Comparison of ENCODE assay signal across 8 mouse cellular contexts in genomic region chr12:70452726-70453645, GRCm38 (mm10). TPM values are rescaled to one million over a fixed set of nuclear protein-coding genes. Genes with fewer than 3 reads are reported as not detected.
DNase-seq lines count a peak whose midpoint lies in the region; ATAC-seq and TF ChIP-seq lines count a peak whose summit lies in the region.

Gene Tmx1, plus strand, starts transcription at chr12:70453095.

- H3K36me3 ChIP-seq in ES-Bruce4 (ENCODE audit: control insufficient read depth, insufficient read depth, low read length, poor library complexity, severe bottlenecking), result peaks cover 3% of the 10 kb centered on the region; the same call in 1 of the 2 replicates
- peaks cover 8% of the 10 kb centered on the region for H3K36me3 ChIP-seq in forebrain, embryonic 13.5 days (ENCODE audit: poor library complexity, severe bottlenecking)
- peaks cover 14% of the 10 kb centered on the region for H3K36me3 ChIP-seq in liver, postnatal 0 days (replicated peaks; ENCODE audit: insufficient read depth, low read length)
- H3K36me3 ChIP-seq in neural tube, embryonic 14.5 days (ENCODE audit: control insufficient read depth, insufficient read depth, low read length), result peaks cover 10% of the 10 kb centered on the region; the same call in 1 of the 2 replicates

- peak; percentile 86 for TF ChIP-seq POLR2A in ES-Bruce4 (IDR thresholded peaks at IDR 0.05; ENCODE audit: insufficient read depth, low read length)

- peak within 1 kb of the TSS; percentile 90 for H3K4me3 ChIP-seq in ES-Bruce4 (ENCODE audit: low read depth, low read length)
- H3K4me3 ChIP-seq in forebrain, embryonic 13.5 days, result peak within 1 kb of the TSS; percentile 77
- peak within 1 kb of the TSS; percentile 89 for H3K4me3 ChIP-seq in liver, postnatal 0 days (ENCODE audit: low read depth, low read length)
- peak within 1 kb of the TSS; percentile 84 for H3K4me3 ChIP-seq in neural tube, embryonic 14.5 days (ENCODE audit: low read depth, low read length)

- DNase-seq in heart, postnatal 10 days, result peak; percentile 99
- DNase-seq in large intestine, adult 2 months (ENCODE audit: low read depth, low spot score), result peak; percentile 83
- peak; percentile 98 for DNase-seq in liver, postnatal 0 days
- DNase-seq in testis, postnatal 10 days (ENCODE audit: low spot score), result peak; percentile 98

- TF ChIP-seq EP300 in ES-Bruce4 (IDR thresholded peaks at IDR 0.05; ENCODE audit: insufficient read depth, low read depth, low read length), result no peak
- TF ChIP-seq EP300 in liver, postnatal 0 days (IDR thresholded peaks at IDR 0.05; ENCODE audit: low read depth), result no peak

- no peak within 1 kb of the TSS for H3K27ac ChIP-seq in ES-Bruce4 (ENCODE audit: insufficient read depth, low read length)
- H3K27ac ChIP-seq in forebrain, embryonic 13.5 days, result peak within 1 kb of the TSS; percentile 45; the same call in 1 of the 2 replicates
- peak within 1 kb of the TSS; percentile 90 for H3K27ac ChIP-seq in liver, postnatal 0 days (ENCODE audit: low read depth)
- peak within 1 kb of the TSS; percentile 83 for H3K27ac ChIP-seq in neural tube, embryonic 14.5 days (ENCODE audit: low read depth, low read length)

- ATAC-seq in cerebellum, adult (ENCODE audit: insufficient number of reproducible peaks, low FRiP score, low TSS enrichment), result peak; percentile 98
- ATAC-seq in forebrain, embryonic 13.5 days, result peak; percentile 99
- peak; percentile 95 for ATAC-seq in liver, postnatal 0 days
- ATAC-seq in neural tube, embryonic 14.5 days (ENCODE audit: low read depth), result peak; percentile 98

- H3K9me3 ChIP-seq in ES-Bruce4 (replicated peaks; ENCODE audit: control insufficient read depth, insufficient read depth, low read length, poor library complexity, severe bottlenecking), result no peaks in the 10 kb centered on the region
- H3K9me3 ChIP-seq in forebrain, embryonic 13.5 days (replicated peaks), result no peaks in the 10 kb centered on the region
- H3K9me3 ChIP-seq in liver, postnatal 0 days (ENCODE audit: low read length), result no peaks in the 10 kb centered on the region
- no peaks in the 10 kb centered on the region for H3K9me3 ChIP-seq in neural tube, embryonic 14.5 days (ENCODE audit: control insufficient read depth, low read length)

- intact Hi-C loops in heart, postnatal 10 days (cut with DNase I), result no loop called here

- H3K27me3 ChIP-seq in ES-Bruce4 (ENCODE audit: control insufficient read depth, insufficient read depth, low read length, poor library complexity, severe bottlenecking), result no peaks in the 10 kb centered on the region
- no peaks in the 10 kb centered on the region for H3K27me3 ChIP-seq in forebrain, embryonic 13.5 days
- H3K27me3 ChIP-seq in liver, postnatal 0 days (ENCODE audit: insufficient read depth, low read length), result no peaks in the 10 kb centered on the region
- H3K27me3 ChIP-seq in neural tube, embryonic 14.5 days (ENCODE audit: control insufficient read depth, insufficient read depth, low read length), result no peaks in the 10 kb centered on the region

- H3K9ac ChIP-seq in ES-Bruce4 (ENCODE audit: low read depth, poor library complexity, severe bottlenecking), result peak within 1 kb of the TSS; percentile 78
- peak within 1 kb of the TSS; percentile 89 for H3K9ac ChIP-seq in forebrain, embryonic 13.5 days
- peak within 1 kb of the TSS; percentile 90 for H3K9ac ChIP-seq in liver, postnatal 0 days (replicated peaks)
- H3K9ac ChIP-seq in neural tube, embryonic 14.5 days (replicated peaks; ENCODE audit: low read depth, low read length), result peak within 1 kb of the TSS; percentile 75

- peak within 1 kb of the TSS; percentile 59 for H3K4me2 ChIP-seq in forebrain, embryonic 13.5 days
- H3K4me2 ChIP-seq in liver, postnatal 0 days (ENCODE audit: low read depth, low read length), result peak within 1 kb of the TSS; percentile 83
- H3K4me2 ChIP-seq in neural tube, embryonic 14.5 days (ENCODE audit: low read depth, low read length), result peak within 1 kb of the TSS; percentile 52

- no peak for TF ChIP-seq CTCF in ES-Bruce4 (IDR thresholded peaks at IDR 0.05; ENCODE audit: low read depth, low read length)
- TF ChIP-seq CTCF in liver, postnatal 0 days (IDR thresholded peaks at IDR 0.05; ENCODE audit: low read depth), result no peak

- peaks cover 3% of the 10 kb centered on the region for H3K4me1 ChIP-seq in ES-Bruce4 (ENCODE audit: control insufficient read depth, insufficient read depth, low read length)
- peaks cover 23% of the 10 kb centered on the region for H3K4me1 ChIP-seq in forebrain, embryonic 13.5 days
- peaks cover 23% of the 10 kb centered on the region for H3K4me1 ChIP-seq in liver, postnatal 0 days (ENCODE audit: insufficient read depth)
- H3K4me1 ChIP-seq in neural tube, embryonic 14.5 days (ENCODE audit: control insufficient read depth, insufficient read depth, low read length), result peaks cover 22% of the 10 kb centered on the region

- under 1% methylated on average over 57 of the region's 58 CpGs for WGBS in forebrain, embryonic 13.5 days
- WGBS in large intestine, adult 2 months, result under 1% methylated on average over 58 of the region's 58 CpGs
- WGBS in liver, postnatal 0 days (ENCODE audit: insufficient replicate concordance), result under 1% methylated on average over 58 of the region's 58 CpGs
- 1% methylated on average over 54 of the region's 58 CpGs for WGBS in neural tube, embryonic 14.5 days

RNA-seq across cellular contexts. Expression of gene Tmx1, which starts in this region (rescaled TPM):
- 62.0 and 64.3 TPM in 2 replicates for polyA plus RNA-seq in ES-Bruce4 (2011; ENCODE audit: insufficient read depth, insufficient read length, low read depth, missing spikeins)
- 133 and 142 TPM in 2 replicates for polyA plus RNA-seq in forebrain, embryonic 13.5 days (2015; fragmentation: Nextera tagmentation; extraction: Ambion mirVana)
- total RNA-seq in heart, postnatal 10 days (2021), result 10 to 100 TPM; 45.9 to 49.2 TPM
- polyA plus RNA-seq in large intestine, adult 2 months (2012; rRNA removed), result 7.7 TPM in 2 replicates
- polyA plus RNA-seq in liver, postnatal 0 days (2015; fragmentation: Nextera tagmentation; extraction: Ambion mirVana), result 62.2 and 72.1 TPM in 2 replicates
- 94.7 and 131 TPM in 2 replicates for polyA plus RNA-seq in neural tube, embryonic 14.5 days (2014; fragmentation: Nextera tagmentation; extraction: Ambion mirVana)
